Mouse (Mus musculus): ENCODE measurements around the gene Fmo2. TPM values are rescaled to one million over a fixed set of nuclear protein-coding genes. Genes with fewer than 3 reads are reported as not detected.

The Fmo2 gene
- not detected in 4 replicates for total RNA-seq (2023)

GRCm38 (mm10) chr1:162897838-162898811 lies at the start of gene Fmo2:
TSS of gene Fmo2 (minus strand) at chr1:162898726.

DNA sequence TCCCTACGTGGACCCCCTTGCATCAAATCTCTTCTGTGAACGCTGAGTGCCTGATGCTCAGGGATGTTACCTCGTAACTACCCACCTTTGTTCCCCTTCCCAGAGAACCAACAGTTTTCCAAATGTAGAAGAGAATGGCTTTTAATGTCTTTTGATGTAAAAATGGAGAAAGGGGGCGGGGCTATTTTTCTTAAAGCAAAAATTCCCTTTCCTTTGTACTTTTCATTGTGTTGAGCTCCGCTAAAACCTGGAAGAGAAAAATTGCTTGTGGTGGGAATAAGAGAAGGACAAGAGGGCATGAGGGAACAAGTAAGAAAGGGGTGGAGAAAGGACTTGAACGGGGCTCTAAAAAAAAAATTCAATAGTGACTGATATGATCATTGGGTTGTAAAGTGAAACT lies 38.9 kb upstream of the Fmo2 start, which contains the start of gene Fmo6:
Gene Fmo6, minus strand, starts transcription at position 101 of the 400 bp plus-strand sequence.

DNA sequence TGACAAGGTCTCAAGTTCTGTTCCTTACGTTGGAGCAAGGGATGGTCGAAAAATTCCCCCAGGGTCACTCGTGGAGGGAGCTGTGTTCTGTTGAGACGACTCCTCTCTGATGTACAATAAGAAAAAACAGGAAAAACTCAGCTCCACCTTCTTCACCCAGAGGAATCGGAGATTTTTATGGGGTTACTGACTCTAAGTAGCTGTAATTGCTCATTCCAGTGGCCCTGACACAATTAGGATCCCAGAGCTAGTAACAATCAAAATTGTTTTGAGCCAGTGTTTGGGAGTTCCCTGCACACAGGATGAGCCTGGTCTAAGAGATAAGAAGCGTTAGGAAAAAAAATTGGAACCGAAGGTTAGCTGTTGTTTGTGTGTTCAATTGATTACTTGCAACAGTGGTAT lies 32.2 kb downstream of the Fmo2 start, which contains the start of gene Fmo1:
Gene Fmo1, minus strand, starts transcription at position 331 of the 402 bp plus-strand sequence.

Other genes starting within 250 kb of the Fmo2 start
- 1.2 TPM in 1 of 4 replicates, not detected in the others for gene Myocos, start 240.5 kb downstream of the Fmo2 start, total RNA-seq (2023)
- 375 to 397 TPM (median 383 TPM) in 4 replicates for gene Prrc2c, start 158.2 kb downstream of the Fmo2 start, total RNA-seq (2023)
- gene Fmo4, start 84.8 kb downstream of the Fmo2 start, total RNA-seq (2023), result not detected in 4 replicates
- not detected in 4 replicates for gene Fmo1, start 32.1 kb downstream of the Fmo2 start, total RNA-seq (2023)
- not detected in 4 replicates for gene Fmo6, start 38.8 kb upstream of the Fmo2 start, total RNA-seq (2023)
- not detected in 4 replicates for gene Fmo3, start 85.8 kb upstream of the Fmo2 start, total RNA-seq (2023)
- not detected in 4 replicates for gene Mroh9, start 186.9 kb upstream of the Fmo2 start, total RNA-seq (2023)

Measured in B cell, adult 62 days (primary cell).